Mouse (Mus musculus) liver, adult 2 months (tissue): ENCODE data around the gene Get4. TPM values are rescaled to one million over a fixed set of nuclear protein-coding genes. Genes with fewer than 3 reads are reported as not detected.

ENCODE experiments used
- DNase-seq: peaks from one replicate; pipeline ENCODE4 v3.0.0-alpha.2; 2011; ENCODE audit warnings: low read depth, low spot score; ENCODE audit errors: extremely low read depth
- H3K27ac ChIP-seq: fragments of 200-500 bp; replicated peaks from 2 replicates; pipeline ENCODE4 v1.5.1; 2012; ENCODE audit warnings: low read depth, mild to moderate bottlenecking, control low read depth, inconsistent platforms, low read length; ENCODE audit not compliant: insufficient read depth
- H3K27me3 ChIP-seq: fragments of 200-500 bp; 2 replicates; pipeline ENCODE4 v1.6.1; 2012; ENCODE audit warnings: mild to moderate bottlenecking, moderate library complexity, low read length, inconsistent platforms; ENCODE audit not compliant: control insufficient read depth, insufficient read depth
- H3K36me3 ChIP-seq: fragments of 200-500 bp; 2 replicates; pipeline ENCODE4 v1.6.1; 2012; ENCODE audit warnings: low read length, inconsistent platforms; ENCODE audit not compliant: control insufficient read depth, insufficient read depth
- H3K4me1 ChIP-seq: fragments of 200-500 bp; 2 replicates; pipeline ENCODE4 v1.6.1; 2011; ENCODE audit warnings: low read length; ENCODE audit not compliant: control insufficient read depth, insufficient read depth
- H3K4me3 ChIP-seq: fragments of 200-500 bp; 2 replicates; pipeline ENCODE4 v1.5.1; 2011; ENCODE audit warnings: low read depth, mild to moderate bottlenecking, control low read depth, low read length, moderate library complexity; ENCODE audit not compliant: insufficient read depth
- H3K79me2 ChIP-seq: fragments of 200-500 bp; 2 replicates; pipeline ENCODE4 v1.6.1; 2012; ENCODE audit warnings: inconsistent platforms, mild to moderate bottlenecking, low read length, moderate library complexity; ENCODE audit not compliant: control insufficient read depth, insufficient read depth
- H3K9ac ChIP-seq: fragments of 200-500 bp; 2 replicates; pipeline ENCODE4 v1.6.1; 2012; ENCODE audit warnings: low read depth, mild to moderate bottlenecking, control low read depth, inconsistent platforms, low read length
- CTCF ChIP-seq: fragments of 200-500 bp; IDR thresholded peaks from 2 replicates; pipeline ENCODE4 v1.5.1; 2011; ENCODE audit warnings: low read depth, low read length, control low read depth
- POLR2A ChIP-seq: fragments of 200-500 bp; IDR thresholded peaks from 2 replicates; pipeline ENCODE4 v1.6.1; 2011; ENCODE audit warnings: low read length, control low read depth; ENCODE audit not compliant: insufficient read depth; ENCODE audit errors: extremely low read depth
- WGBS: fragments of 180-500 bp; shearing (Covaris S2); methylation state at CpG from one replicate; pipeline ENCODE4 v1.1.7; 2018; 5-methylcytosine and 5-hydroxymethylcytosine counted together
- polyA plus RNA-seq: library from polyadenylated mRNA; depleted of rRNA; stranded (reverse); fragments of >200 nt; gene quantifications from 2 replicates; pipeline ENCODE4 v1.2.3, GENCODE M21; 2012
- total RNA-seq: library from RNA; depleted of rRNA; stranded (reverse); fragments of >200 nt; gene quantifications from 2 replicates; pipeline ENCODE4 v1.2.3, GENCODE M21; 2014

Get4 gene
- total and polyA plus RNA-seq, 2 experiments: 20.9 to 62.3 TPM

DNA sequence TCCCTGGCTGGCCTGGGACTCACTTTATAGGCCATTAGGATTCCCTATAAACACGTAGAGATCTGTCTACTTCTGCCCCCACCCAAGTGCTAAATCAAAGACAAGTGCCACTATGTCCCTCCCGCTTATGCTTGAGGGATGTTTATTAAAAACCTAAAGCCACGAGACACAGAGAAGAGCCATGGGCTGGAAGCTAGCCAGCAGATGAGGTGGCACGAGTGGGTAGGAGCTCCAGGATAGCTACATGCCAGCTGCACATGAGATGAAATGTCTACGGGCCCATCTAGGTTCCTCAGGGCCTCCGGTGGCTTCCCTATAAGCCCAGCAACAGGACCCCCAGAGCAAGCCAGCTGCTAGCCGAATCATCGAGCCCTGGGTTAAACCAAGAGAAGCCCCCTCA is 25.2 kb downstream of the Get4 start:
- no peak overlapping the region for H3K4me3 ChIP-seq
- H3K79me2 ChIP-seq: no peaks in the 10 kb centered on the region
- no peaks in the 10 kb centered on the region for H3K27me3 ChIP-seq
- DNase-seq: no peak
- no peaks in the 10 kb centered on the region for H3K4me1 ChIP-seq
- 84% methylated on average over 8 of the region's 8 CpGs for WGBS
- TF ChIP-seq CTCF: no peak
- TF ChIP-seq POLR2A: no peak
- no peak overlapping the region for H3K9ac ChIP-seq
- H3K27ac ChIP-seq: no peak overlapping the region
- H3K36me3 ChIP-seq: no peaks in the 10 kb centered on the region

DNA sequence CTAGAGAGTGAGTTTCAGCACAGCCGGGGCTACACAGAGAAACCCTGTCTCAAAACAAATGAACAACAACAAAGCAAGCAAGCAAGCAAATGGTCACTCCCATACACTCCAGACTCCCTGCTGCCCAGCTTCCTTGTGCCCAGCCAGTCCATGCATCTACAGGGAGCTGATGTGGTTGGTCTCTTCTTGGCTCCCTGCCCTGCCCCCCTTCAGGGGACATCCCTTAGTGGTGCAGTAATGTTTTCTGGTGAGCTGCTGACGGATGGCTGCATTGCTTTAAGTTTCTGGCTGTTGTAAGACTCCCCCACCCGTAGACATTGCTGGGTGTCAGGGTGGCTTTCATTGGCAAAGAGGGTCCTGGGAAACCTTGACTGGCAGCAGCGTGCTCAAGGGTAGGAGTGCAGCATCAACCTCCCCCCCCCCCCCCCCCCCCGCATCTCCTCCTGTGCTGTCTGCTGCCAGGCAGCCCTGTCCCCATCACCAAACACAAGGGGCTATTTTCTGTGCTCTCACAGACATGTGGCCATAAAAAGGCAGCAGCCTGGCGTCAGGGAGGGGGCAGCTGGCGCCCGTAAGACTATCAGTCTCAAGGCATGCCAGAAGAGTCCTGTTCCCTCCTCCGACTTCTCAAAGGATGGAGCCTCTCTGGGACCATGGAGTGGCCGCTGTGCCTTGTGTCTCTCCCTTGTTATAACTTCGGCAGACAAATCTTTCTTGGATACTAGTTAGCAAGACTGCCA is 29.4 kb downstream of the Get4 start:
- WGBS: 69% methylated on average over 11 of the region's 11 CpGs
- TF ChIP-seq POLR2A (no peak), CTCF (no peak)
- Histone ChIP-seq H3K36me3 (no peaks in the 10 kb centered on the region), H3K27me3 (no peaks in the 10 kb centered on the region), H3K4me3 (no peak overlapping the region), H3K27ac (no peak overlapping the region), H3K79me2 (no peaks in the 10 kb centered on the region), H3K4me1 (no peaks in the 10 kb centered on the region), H3K9ac (no peak overlapping the region)
- no peak for DNase-seq

GRCm38 (mm10) chr5:139282191-139282590 is 30.1 kb downstream of the Get4 start:
- H3K9ac ChIP-seq: no peak overlapping the region

GRCm38 (mm10) chr5:139283460-139284180 is 31.5 kb downstream of the Get4 start:
- H3K27me3 ChIP-seq: no peaks in the 10 kb centered on the region
- 97% methylated on average over 14 of the region's 14 CpGs for WGBS
- H3K9ac ChIP-seq: no peak overlapping the region
- no peak overlapping the region for H3K27ac ChIP-seq
- H3K4me3 ChIP-seq: no peak overlapping the region
- H3K79me2 ChIP-seq: no peaks in the 10 kb centered on the region
- no peak for DNase-seq
- TF ChIP-seq POLR2A (no peak), CTCF (no peak)
- H3K4me1 ChIP-seq: no peaks in the 10 kb centered on the region
- H3K36me3 ChIP-seq: no peaks in the 10 kb centered on the region

More at GRCm38 (mm10) chr5:139282191-139282590, 30.1 kb downstream of the Get4 start:
- Histone ChIP-seq H3K4me3 (no peak overlapping the region), H3K27me3 (no peaks in the 10 kb centered on the region), H3K27ac (no peak overlapping the region), H3K79me2 (no peaks in the 10 kb centered on the region), H3K36me3 (no peaks in the 10 kb centered on the region), H3K4me1 (no peaks in the 10 kb centered on the region)
- WGBS: 4% methylated on average over 15 of the region's 15 CpGs
- peak; percentile 28 for DNase-seq
- TF ChIP-seq CTCF (peak; percentile 98), POLR2A (no peak)

- TF ChIP-seq CTCF (no peak), POLR2A (no peak)
- Histone ChIP-seq H3K9ac (no peak overlapping the region), H3K27me3 (no peaks in the 10 kb centered on the region), H3K4me3 (no peak overlapping the region), H3K27ac (no peak overlapping the region), H3K36me3 (no peaks in the 10 kb centered on the region), H3K4me1 (no peaks in the 10 kb centered on the region), H3K79me2 (no peaks in the 10 kb centered on the region)
- WGBS: 51% methylated on average over 8 of the region's 8 CpGs
- no peak for DNase-seq
Observed at GRCm38 (mm10) chr5:139285383-139286067, 33.4 kb downstream of the Get4 start.
